Mouse (Mus musculus) colon, adult 2 months (tissue): ENCODE data around the gene Ankrd35. TPM values are rescaled to one million over a fixed set of nuclear protein-coding genes. Genes with fewer than 3 reads are reported as not detected.

ENCODE experiments used
- polyA plus RNA-seq: library from polyadenylated mRNA; depleted of rRNA; stranded (reverse); fragments of >200 nt; gene quantifications from 2 replicates; pipeline ENCODE4 v1.2.3, GENCODE M21; 2012; rRNA removed

Gene Ankrd35
- 1.4 and 1.9 TPM in 2 replicates for polyA plus RNA-seq

DNA sequence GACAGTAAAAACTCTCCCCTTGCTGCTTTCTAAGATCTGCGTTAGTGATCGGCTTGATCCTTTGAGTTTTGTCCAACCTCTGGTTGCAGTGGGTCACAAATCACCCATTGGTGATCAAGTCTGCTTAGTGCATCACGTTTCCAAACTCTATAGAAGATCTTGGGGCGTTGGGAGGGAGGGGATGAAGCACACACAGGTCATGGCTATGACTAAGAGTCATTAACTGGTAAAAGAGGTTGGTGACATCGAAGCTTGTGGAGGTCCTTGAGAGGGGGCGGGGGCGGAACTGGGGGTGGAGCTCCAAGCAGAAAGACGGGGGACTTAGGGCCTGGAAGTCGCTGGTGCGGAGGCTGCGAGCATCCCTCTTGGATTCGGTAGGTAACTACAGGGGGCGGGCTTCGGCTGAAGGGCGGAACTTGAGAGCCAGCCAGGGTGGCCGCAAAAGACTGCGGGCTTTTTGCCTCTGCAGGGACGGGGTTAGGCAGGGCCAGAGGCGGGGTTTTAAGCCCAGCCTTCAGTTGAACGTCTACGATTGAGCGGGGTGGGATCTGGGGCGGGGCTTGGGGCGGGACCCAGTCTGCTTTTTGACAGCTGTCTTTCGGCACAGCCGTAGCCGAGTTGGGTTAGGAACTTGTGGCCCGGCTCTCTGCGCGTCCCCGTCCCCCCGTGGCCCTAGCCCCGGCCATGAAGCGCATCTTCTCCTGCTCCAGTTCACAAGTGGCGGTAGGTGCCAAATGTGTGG, at the start of gene Ankrd35:
TSS of gene Ankrd35 (plus strand) at position 405 of the 742 bp plus-strand sequence.

GRCm38 (mm10) chr3:96629729-96630600, 40.0 kb upstream of the Ankrd35 start, which contains the start of gene Rbm8a:
TSS of gene Rbm8a (plus strand) at chr3:96629933.

GRCm38 (mm10) chr3:96634928-96635879, 34.7 kb upstream of the Ankrd35 start, which contains the start of the genes Pex11b and Gm42957:
TSS of gene Pex11b (plus strand) at chr3:96635376.
TSS of gene Gm42957 (plus strand) at chr3:96635474.

DNA sequence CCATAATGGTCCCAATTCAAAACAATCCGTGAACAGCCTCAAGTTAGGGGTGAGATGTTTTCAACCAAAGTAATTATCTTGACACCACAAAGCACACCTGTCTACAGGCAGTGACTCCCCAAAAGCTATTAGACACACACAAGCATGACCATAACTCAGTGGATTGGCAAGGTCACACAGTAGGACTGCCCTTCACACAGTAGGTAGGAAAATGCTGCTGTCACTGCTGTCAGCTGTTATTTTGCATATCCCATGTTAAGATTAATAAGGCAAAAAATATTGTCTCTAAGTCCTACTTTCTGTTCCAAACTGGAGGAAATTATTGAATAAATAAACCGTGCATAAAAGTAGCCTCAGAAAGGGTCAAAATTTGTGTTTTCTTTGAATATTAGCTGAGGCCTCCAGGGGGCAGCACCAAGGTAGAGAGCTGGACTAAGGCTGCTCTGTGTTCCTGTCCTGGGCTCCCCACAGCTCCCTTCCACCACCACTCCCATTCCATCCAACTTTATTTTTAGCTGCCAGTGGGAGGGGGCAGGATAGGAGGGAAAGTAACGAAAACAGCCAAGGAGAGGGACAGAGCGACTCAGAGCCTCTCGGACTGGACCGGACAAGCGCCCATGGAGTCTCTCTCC, 24.8 kb upstream of the Ankrd35 start, which contains the start of gene Itga10:
TSS of gene Itga10 (plus strand) at position 567 of the 632 bp plus-strand sequence.

GRCm38 (mm10) chr3:96696198-96696765, 26.4 kb downstream of the Ankrd35 start, which contains the start of gene Pias3:
TSS of gene Pias3 (plus strand) at chr3:96696384.

DNA sequence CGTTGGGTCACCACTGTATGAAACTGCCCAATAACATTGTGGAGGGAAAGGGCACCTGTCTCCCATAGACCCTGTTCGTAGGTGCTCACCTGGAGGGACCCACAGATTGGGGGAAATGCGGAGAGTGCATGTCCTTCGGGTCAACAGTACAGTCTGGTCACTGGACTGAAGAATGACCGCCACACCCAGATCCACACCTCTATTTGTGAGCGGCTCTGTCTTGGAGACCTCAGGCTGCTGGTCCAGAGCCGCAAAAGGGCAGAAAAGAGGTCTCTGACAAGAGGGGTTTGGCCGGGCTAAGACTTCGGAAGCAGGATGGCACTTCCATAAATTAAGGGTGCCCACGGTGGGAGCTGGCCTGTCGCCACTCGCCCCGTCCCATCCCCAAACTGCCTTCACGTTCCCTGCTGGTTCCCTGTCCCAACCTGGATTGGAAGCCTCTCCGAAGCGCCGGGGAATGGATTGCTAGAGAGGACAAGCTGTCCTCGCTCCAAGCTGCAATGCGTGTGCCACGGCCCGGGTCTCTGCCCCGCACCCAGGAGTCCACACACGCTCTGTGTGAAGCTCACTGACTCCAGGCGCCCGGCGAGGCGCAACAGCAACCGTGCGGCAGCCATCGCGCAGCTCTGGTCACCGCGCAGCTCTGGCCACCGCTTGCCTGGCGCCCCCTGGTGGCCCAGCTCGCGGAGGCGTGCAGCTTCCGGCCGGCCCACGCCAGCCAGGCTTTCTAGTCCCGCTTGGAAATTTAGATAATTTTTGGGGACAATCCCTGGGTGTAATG, 38.2 kb downstream of the Ankrd35 start, which contains the start of gene Nudt17:
TSS of gene Nudt17 (minus strand) at position 660 of the 781 bp plus-strand sequence.

DNA sequence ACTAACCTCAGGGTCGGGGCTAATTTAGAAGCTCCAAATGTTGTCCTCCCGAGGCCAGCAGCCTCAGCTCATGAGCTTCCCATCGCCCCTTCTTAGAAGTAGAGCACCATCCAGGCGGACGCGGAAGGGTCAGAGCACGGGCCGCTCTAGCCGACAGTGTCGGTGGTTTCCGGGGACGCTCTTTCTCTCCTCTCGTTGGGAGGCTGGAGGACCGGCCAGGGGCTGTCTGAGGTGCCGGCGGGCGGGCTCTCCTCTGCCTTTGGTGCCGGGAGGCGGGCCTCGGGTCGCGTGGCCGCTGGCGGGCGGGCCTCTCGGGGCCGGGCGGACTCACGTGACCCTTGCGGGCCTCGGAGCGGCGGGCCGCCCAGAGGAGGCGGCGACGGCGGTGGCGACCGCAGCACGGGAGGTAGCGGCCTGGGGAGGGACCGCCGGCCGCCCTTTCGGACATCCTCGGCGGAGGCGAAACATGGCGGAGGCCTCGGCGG, 57.5 kb downstream of the Ankrd35 start, which contains the start of the genes Polr3c and Rnf115:
TSS of gene Polr3c (minus strand) at position 286 of the 485 bp plus-strand sequence.
TSS of gene Rnf115 (plus strand) at position 322 of the 485 bp plus-strand sequence.

Other genes with a start within 250 kb of the Ankrd35 start
- gene BC107364, start 217.8 kb upstream of the Ankrd35 start, polyA plus RNA-seq = 0.10 and 0.34 TPM in 2 replicates
- 0.07 TPM in 1 of 2 replicates, not detected in the other for gene Hfe2, start 145.0 kb upstream of the Ankrd35 start, polyA plus RNA-seq
- 769 and 795 TPM in 2 replicates for gene Txnip, start 112.2 kb upstream of the Ankrd35 start, polyA plus RNA-seq
- not detected in 2 replicates for gene Gm16253, start 93.1 kb upstream of the Ankrd35 start, polyA plus RNA-seq
- gene Polr3gl, start 76.0 kb upstream of the Ankrd35 start, polyA plus RNA-seq = 9.1 and 11.7 TPM in 2 replicates
- 1.2 and 1.3 TPM in 2 replicates for gene Ankrd34a, start 73.5 kb upstream of the Ankrd35 start, polyA plus RNA-seq
- gene Lix1l, start 69.0 kb upstream of the Ankrd35 start, polyA plus RNA-seq = 7.5 and 10.4 TPM in 2 replicates
- gene Rbm8a, start 40.2 kb upstream of the Ankrd35 start, polyA plus RNA-seq = 2.7 and 4.0 TPM in 2 replicates
- gene Pex11b, start 34.8 kb upstream of the Ankrd35 start, polyA plus RNA-seq = 18.8 and 27.0 TPM in 2 replicates
- 0.05 TPM in 1 of 2 replicates, not detected in the other for gene Gm42957, start 34.7 kb upstream of the Ankrd35 start, polyA plus RNA-seq
- gene Itga10, start 24.5 kb upstream of the Ankrd35 start, polyA plus RNA-seq = 1.1 TPM in 2 replicates
- 30.6 and 41.0 TPM in 2 replicates for gene Pias3, start 26.3 kb downstream of the Ankrd35 start, polyA plus RNA-seq
- gene Nudt17, start 38.4 kb downstream of the Ankrd35 start, polyA plus RNA-seq = 3.1 and 4.0 TPM in 2 replicates
- gene Polr3c, start 57.5 kb downstream of the Ankrd35 start, polyA plus RNA-seq = 28.4 and 31.5 TPM in 2 replicates
- gene Rnf115, start 57.5 kb downstream of the Ankrd35 start, polyA plus RNA-seq = 12.9 and 14.1 TPM in 2 replicates
- 0.07 TPM in 1 of 2 replicates, not detected in the other for gene Pdzk1, start 159.2 kb downstream of the Ankrd35 start, polyA plus RNA-seq
- gene Cd160, start 159.2 kb downstream of the Ankrd35 start, polyA plus RNA-seq = 0.30 and 0.44 TPM in 2 replicates
- 1.6 and 2.5 TPM in 2 replicates for gene Gja5, start 234.6 kb downstream of the Ankrd35 start, polyA plus RNA-seq
- 13.7 and 20.7 TPM in 2 replicates for gene Gpr89, start 235.2 kb downstream of the Ankrd35 start, polyA plus RNA-seq